Mouse (Mus musculus): ENCODE measurements at regions not wholly inside any gene's neighbourhood (a gene's known extent, or its start where the extent isn't known, plus 50 kb on each side); places are given as distances from the start of the nearest gene placed in this dataset.
A peak's percentile ranks its signal among the peaks of the same experiment; 100 is the strongest.

DNA sequence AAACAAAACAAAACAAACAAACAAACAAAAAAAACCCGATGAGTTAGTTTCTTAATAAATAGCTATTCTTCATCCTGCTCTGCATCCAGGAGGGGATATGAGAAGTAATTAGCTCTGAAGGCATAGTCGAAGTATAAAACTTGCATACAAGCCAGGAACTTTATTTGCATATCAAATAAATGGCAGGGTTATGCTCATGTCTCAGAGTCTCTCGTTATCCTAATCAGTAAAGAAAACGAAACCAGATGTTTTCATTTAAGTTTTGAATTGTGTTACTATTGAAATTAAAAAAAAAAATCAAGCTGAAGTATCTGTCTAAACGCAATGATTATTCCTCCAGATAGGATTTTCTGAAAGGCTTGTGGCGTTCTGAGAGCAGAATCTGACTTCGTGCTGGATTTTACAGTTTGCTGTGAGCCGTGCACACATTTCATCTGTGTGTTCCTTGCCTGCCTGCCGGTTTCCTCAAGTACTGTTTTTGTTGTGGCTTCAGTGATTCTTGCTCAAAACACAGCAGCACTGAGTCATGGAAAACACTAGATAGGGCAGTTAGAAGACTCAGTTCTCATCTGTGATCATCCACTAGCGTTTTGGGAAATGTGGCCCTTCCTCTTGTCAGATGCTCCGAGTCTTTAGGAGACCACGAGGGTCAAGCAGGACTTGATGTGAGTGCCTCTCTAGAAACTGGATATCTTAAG is 91.2 kb downstream of the Kcnrg start:
- Histone ChIP-seq H3K4me2 (replicated peaks; ENCODE audit: low read depth, low read length) (no peak overlapping the region), H3K9me3 (ENCODE audit: low read length) (no peaks in the 10 kb centered on the region), H3K4me3 (ENCODE audit: low read depth, low read length) (no peak overlapping the region), H3K4me1 (ENCODE audit: insufficient read depth, low read depth, low read length) (no peaks in the 10 kb centered on the region), H3K9ac (replicated peaks; ENCODE audit: low read depth) (no peak overlapping the region), H3K36me3 (ENCODE audit: insufficient read depth, low read length) (no peaks in the 10 kb centered on the region), H3K27ac (ENCODE audit: low read length) (no peak overlapping the region), H3K27me3 (replicated peaks; ENCODE audit: insufficient read depth, low read length) (no peaks in the 10 kb centered on the region)
- ATAC-seq (no peak), DNase-seq (ENCODE audit: low spot score) (no peak)
- WGBS = 55% methylated on average over 12 of the region's 12 CpGs
- TF ChIP-seq EP300 (IDR thresholded peaks at IDR 0.05) (no peak), CTCF (IDR thresholded peaks at IDR 0.05) (no peak)

DNA sequence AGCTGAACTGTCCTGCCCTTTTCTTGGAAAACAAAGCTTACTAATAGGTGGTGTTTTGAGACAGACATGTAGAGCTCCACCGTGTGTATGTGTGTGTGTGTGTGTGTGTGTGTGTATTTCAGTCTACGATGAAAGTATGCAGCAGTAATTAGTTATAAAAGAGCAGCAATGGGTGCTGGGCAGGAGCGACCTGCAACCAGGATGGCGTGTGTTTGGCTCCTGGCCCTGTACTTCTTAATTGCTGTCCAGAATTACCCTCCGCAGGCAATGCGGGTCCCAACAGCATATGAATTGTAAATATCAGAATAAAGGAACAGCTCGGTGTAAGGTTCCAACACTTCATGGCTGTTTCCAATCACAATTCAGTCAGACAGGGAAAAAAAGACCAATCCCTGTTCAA is 92.4 kb downstream of the Kcnrg start:
- Histone ChIP-seq H3K9ac (replicated peaks; ENCODE audit: low read depth) (no peak overlapping the region), H3K4me3 (ENCODE audit: low read depth, low read length) (no peak overlapping the region), H3K27ac (ENCODE audit: low read length) (no peak overlapping the region), H3K9me3 (ENCODE audit: low read length) (no peaks in the 10 kb centered on the region), H3K36me3 (ENCODE audit: insufficient read depth, low read length) (no peaks in the 10 kb centered on the region), H3K4me1 (ENCODE audit: insufficient read depth, low read depth, low read length) (no peaks in the 10 kb centered on the region), H3K4me2 (replicated peaks; ENCODE audit: low read depth, low read length) (no peak overlapping the region), H3K27me3 (replicated peaks; ENCODE audit: insufficient read depth, low read length) (no peaks in the 10 kb centered on the region)
- WGBS = 71% methylated on average over 7 of the region's 7 CpGs
- no peak for TF ChIP-seq CTCF (IDR thresholded peaks at IDR 0.05)
- ATAC-seq (no peak), DNase-seq (ENCODE audit: low spot score) (no peak)

DNA sequence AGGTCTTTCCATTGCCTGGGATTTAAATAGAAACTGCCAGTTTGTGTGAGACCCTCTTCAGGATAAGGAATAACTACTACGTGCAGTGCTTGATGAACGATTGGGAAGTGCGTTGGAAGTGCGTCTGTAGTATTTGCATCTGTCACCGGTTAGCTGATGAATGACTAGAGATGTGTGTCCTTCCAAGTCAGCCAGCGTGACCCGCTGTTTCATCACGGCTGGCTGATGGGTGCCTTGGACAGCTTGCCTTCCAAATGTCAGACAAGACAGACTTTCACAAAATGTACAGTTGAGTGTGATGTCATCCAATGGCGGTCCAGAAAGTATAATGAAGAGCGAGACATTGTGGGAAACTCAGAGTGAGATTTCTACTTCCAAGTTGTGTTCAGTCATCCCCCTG is 93.9 kb downstream of the Kcnrg start:
- Histone ChIP-seq H3K4me3 (ENCODE audit: low read depth, low read length) (no peak overlapping the region), H3K9me3 (ENCODE audit: low read length) (no peaks in the 10 kb centered on the region), H3K27ac (ENCODE audit: low read length) (no peak overlapping the region), H3K4me1 (ENCODE audit: insufficient read depth, low read depth, low read length) (no peaks in the 10 kb centered on the region), H3K36me3 (ENCODE audit: insufficient read depth, low read length) (no peaks in the 10 kb centered on the region), H3K4me2 (replicated peaks; ENCODE audit: low read depth, low read length) (no peak overlapping the region), H3K9ac (replicated peaks; ENCODE audit: low read depth) (no peak overlapping the region), H3K27me3 (replicated peaks; ENCODE audit: insufficient read depth, low read length) (no peaks in the 10 kb centered on the region)
- 39% methylated on average over 10 of the region's 10 CpGs for WGBS
- TF ChIP-seq EP300 (IDR thresholded peaks at IDR 0.05) = no peak
- no peak for TF ChIP-seq CTCF (IDR thresholded peaks at IDR 0.05)
- DNase-seq (ENCODE audit: low spot score) (peak; percentile 13), ATAC-seq (peak; percentile 41; the same call in 1 of the 2 replicates)

DNA sequence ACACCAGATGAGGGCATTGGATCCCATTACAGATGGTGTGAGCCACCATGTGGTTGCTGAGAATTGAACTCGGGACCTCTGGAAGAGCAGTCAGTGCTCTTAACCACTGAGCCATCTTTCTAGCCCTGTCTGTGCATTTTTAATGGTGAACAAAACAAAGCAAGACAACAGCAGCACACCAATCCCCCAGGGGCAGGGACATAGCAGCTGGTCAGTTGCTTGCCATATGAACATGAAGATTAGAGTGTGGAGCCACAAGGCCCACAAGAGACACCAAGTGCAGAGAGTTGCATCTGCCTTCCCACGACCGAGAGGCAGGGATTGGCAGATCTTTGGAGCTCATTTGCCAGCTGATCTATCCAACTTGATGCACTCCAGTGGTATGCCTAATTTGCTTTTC is 96.7 kb downstream of the Kcnrg start:
- Histone ChIP-seq H3K27me3 (replicated peaks; ENCODE audit: insufficient read depth, low read length) (no peaks in the 10 kb centered on the region), H3K4me2 (replicated peaks; ENCODE audit: low read depth, low read length) (no peak overlapping the region), H3K36me3 (ENCODE audit: insufficient read depth, low read length) (no peaks in the 10 kb centered on the region), H3K9ac (replicated peaks; ENCODE audit: low read depth) (no peak overlapping the region), H3K4me3 (ENCODE audit: low read depth, low read length) (no peak overlapping the region), H3K27ac (ENCODE audit: low read length) (no peak overlapping the region), H3K9me3 (ENCODE audit: low read length) (no peaks in the 10 kb centered on the region), H3K4me1 (ENCODE audit: insufficient read depth, low read depth, low read length) (no peaks in the 10 kb centered on the region)
- WGBS = 83% methylated on average over 3 of the region's 3 CpGs
- DNase-seq (ENCODE audit: low spot score) (no peak), ATAC-seq (no peak)
- TF ChIP-seq CTCF (IDR thresholded peaks at IDR 0.05) = no peak
- TF ChIP-seq EP300 (IDR thresholded peaks at IDR 0.05) = no peak

DNA sequence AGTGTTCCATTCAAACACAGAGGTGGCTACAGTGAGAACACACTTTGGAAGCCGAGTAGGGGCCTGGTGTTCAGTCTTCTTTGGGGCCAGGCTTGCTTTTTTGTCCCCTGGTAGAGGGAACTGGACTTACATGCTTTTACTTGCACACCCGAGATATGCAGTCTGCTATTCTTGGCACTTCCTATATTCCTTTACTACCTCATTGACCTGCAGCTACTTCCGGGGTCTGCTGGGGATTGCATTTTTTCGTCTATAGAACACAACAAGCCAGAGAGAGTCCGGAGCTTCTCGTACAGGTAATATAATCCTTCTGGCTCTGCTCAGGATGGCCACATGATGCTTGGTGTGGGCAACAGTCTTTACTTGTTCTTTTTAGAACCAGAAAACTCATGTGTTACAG is 99.7 kb downstream of the Kcnrg start:
- Histone ChIP-seq H3K9ac (replicated peaks; ENCODE audit: low read depth) (no peak overlapping the region), H3K27me3 (replicated peaks; ENCODE audit: insufficient read depth, low read length) (no peaks in the 10 kb centered on the region), H3K27ac (ENCODE audit: low read length) (no peak overlapping the region), H3K4me3 (ENCODE audit: low read depth, low read length) (no peak overlapping the region), H3K36me3 (ENCODE audit: insufficient read depth, low read length) (no peaks in the 10 kb centered on the region), H3K9me3 (ENCODE audit: low read length) (no peaks in the 10 kb centered on the region), H3K4me2 (replicated peaks; ENCODE audit: low read depth, low read length) (no peak overlapping the region), H3K4me1 (ENCODE audit: insufficient read depth, low read depth, low read length) (no peaks in the 10 kb centered on the region)
- TF ChIP-seq CTCF (IDR thresholded peaks at IDR 0.05) (no peak), EP300 (IDR thresholded peaks at IDR 0.05) (no peak)
- 76% methylated on average over 6 of the region's 6 CpGs for WGBS
- DNase-seq (ENCODE audit: low spot score) (no peak), ATAC-seq (no peak)

DNA sequence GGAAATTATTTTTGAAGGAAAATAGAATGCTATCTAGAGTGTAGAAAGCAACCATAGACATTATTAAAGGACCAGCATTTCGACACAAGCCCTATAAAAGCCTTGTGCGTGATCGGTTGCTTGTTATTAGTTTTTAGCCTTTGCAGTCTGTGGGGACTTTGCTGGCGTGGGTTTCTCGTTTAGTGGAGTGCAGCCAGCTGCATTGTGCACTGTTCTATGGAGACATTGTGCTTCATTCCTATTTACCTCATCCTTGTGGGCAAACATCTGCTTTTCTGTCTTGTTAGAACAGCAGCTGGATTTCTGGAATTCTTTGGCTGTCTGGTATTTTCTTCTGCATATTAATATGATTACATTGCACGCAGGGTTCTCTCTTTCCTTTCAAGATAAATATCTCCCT is 101.1 kb downstream of the Kcnrg start:
- no peaks in the 10 kb centered on the region for H3K27me3 ChIP-seq (replicated peaks; ENCODE audit: insufficient read depth, low read length)
- H3K4me1 ChIP-seq (ENCODE audit: insufficient read depth, low read depth, low read length) = no peaks in the 10 kb centered on the region
- no peak overlapping the region for H3K27ac ChIP-seq (ENCODE audit: low read length)
- no peak overlapping the region for H3K9ac ChIP-seq (replicated peaks; ENCODE audit: low read depth)
- H3K9me3 ChIP-seq (ENCODE audit: low read length) = no peaks in the 10 kb centered on the region
- WGBS = 76% methylated on average over 6 of the region's 6 CpGs
- no peak overlapping the region for H3K4me3 ChIP-seq (ENCODE audit: low read depth, low read length)
- ATAC-seq (no peak), DNase-seq (ENCODE audit: low spot score) (no peak)
- H3K4me2 ChIP-seq (replicated peaks; ENCODE audit: low read depth, low read length) = no peak overlapping the region
- H3K36me3 ChIP-seq (ENCODE audit: insufficient read depth, low read length) = no peaks in the 10 kb centered on the region
- TF ChIP-seq EP300 (IDR thresholded peaks at IDR 0.05) (no peak), CTCF (IDR thresholded peaks at IDR 0.05) (no peak)

DNA sequence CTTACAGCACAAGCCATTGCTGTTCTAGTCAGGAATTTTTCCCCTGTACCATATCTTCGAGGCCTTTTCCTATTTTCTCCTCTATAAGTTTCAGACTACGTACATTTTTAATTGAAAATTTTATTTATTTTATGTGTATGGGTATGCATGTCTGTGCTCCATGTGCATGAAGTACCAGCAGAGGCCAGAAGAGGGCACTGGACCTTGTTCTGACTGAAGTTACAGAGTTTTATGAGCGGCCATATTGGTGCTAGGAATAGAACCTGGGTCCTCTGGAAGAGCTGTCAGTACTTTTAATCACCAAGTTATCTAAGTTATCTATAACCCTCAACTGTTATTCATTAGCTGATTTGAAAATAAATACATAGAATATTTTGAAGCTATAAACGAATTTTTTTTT is 108.5 kb downstream of the Kcnrg start:
- H3K4me1 ChIP-seq (ENCODE audit: insufficient read depth, low read depth, low read length) = no peaks in the 10 kb centered on the region
- no peaks in the 10 kb centered on the region for H3K36me3 ChIP-seq (ENCODE audit: insufficient read depth, low read length)
- ATAC-seq = no peak
- H3K9ac ChIP-seq (replicated peaks; ENCODE audit: low read depth) = no peak overlapping the region
- DNase-seq (ENCODE audit: low spot score) = no peak
- WGBS = 84% methylated on average over 4 of the region's 4 CpGs
- no peaks in the 10 kb centered on the region for H3K9me3 ChIP-seq (ENCODE audit: low read length)
- H3K4me3 ChIP-seq (ENCODE audit: low read depth, low read length) = no peak overlapping the region
- no peaks in the 10 kb centered on the region for H3K27me3 ChIP-seq (replicated peaks; ENCODE audit: insufficient read depth, low read length)
- no peak overlapping the region for H3K4me2 ChIP-seq (replicated peaks; ENCODE audit: low read depth, low read length)
- peak; percentile 8; the same call in 1 of the 2 replicates for TF ChIP-seq CTCF (IDR thresholded peaks at IDR 0.05)
- TF ChIP-seq EP300 (IDR thresholded peaks at IDR 0.05) = no peak
- H3K27ac ChIP-seq (ENCODE audit: low read length) = no peak overlapping the region
